Mouse (Mus musculus) layer of hippocampus, postnatal 10 days (tissue): ENCODE data around the gene Hist2h3c2. TPM values are rescaled to one million over a fixed set of nuclear protein-coding genes. Genes with fewer than 3 reads are reported as not detected.
A peak's percentile ranks its signal among the peaks of the same experiment; 100 is the strongest.
"Not testable (repeated sequence)": the region's sequence is repeated elsewhere in the genome, so short reads cannot be mapped to it uniquely, and the experiment has no call there.

Experiments
- DNase-seq, 2 experiments: peaks; one replicate each; pipeline ENCODE4 v3.0.0; 2021; ENCODE audit warnings: low spot score in 2 of 2
- total RNA-seq, 2 experiments: library from RNA; stranded (reverse); gene quantifications; 2 replicates each; pipeline ENCODE4 v1.2.3; 2021

Hist2h3c2 gene
- total RNA-seq, 2 experiments from 2014 or later = 18.2 to 19.1 TPM

- no peak for DNase-seq
Observed at GRCm38 (mm10) chr3:96236834-96237334, 2.0 kb downstream of the Hist2h3c2 start.

GRCm38 (mm10) chr3:96235836-96236235, 3.1 kb downstream of the Hist2h3c2 start:
- no peak for DNase-seq

GRCm38 (mm10) chr3:96234914-96235313, 4.0 kb downstream of the Hist2h3c2 start:
- no peak for DNase-seq

- DNase-seq = no peak
Observed at GRCm38 (mm10) chr3:96231758-96232120, 7.2 kb downstream of the Hist2h3c2 start.

- no peak for DNase-seq
Observed at GRCm38 (mm10) chr3:96230910-96231757, 7.8 kb downstream of the Hist2h3c2 start.

GRCm38 (mm10) chr3:96230404-96230803, 8.5 kb downstream of the Hist2h3c2 start:
- no peak for DNase-seq

- no peak for DNase-seq
Observed at GRCm38 (mm10) chr3:96228828-96229227, 10.1 kb downstream of the Hist2h3c2 start.

GRCm38 (mm10) chr3:96226695-96227648, 12.0 kb downstream of the Hist2h3c2 start:
- no peak for DNase-seq

GRCm38 (mm10) chr3:96225421-96225820, 13.5 kb downstream of the Hist2h3c2 start:
- DNase-seq = no peak

- DNase-seq = no peak
Observed at GRCm38 (mm10) chr3:96222774-96223173, 16.2 kb downstream of the Hist2h3c2 start.

- no peak for DNase-seq
Observed at GRCm38 (mm10) chr3:96221640-96222038, 17.3 kb downstream of the Hist2h3c2 start.

GRCm38 (mm10) chr3:96220765-96221639, 17.9 kb downstream of the Hist2h3c2 start, which contains the start of the genes Hist2h2ac and Hist2h2be:
TSS of gene Hist2h2ac (minus strand) at chr3:96220880.
TSS of gene Hist2h2be (plus strand) at chr3:96221119.
- peak; percentile 59 to 81 for DNase-seq

- DNase-seq = peak in 1 of 2 experiments; percentile 69
Observed at GRCm38 (mm10) chr3:96220131-96220764, 18.7 kb downstream of the Hist2h3c2 start.

- peak; percentile 73 to 82 for DNase-seq
Observed at GRCm38 (mm10) chr3:96219661-96220130, 19.2 kb downstream of the Hist2h3c2 start, which contains the start of the genes Bola1 and Hist2h2ab. TSS of gene Bola1 (minus strand) at chr3:96219709. TSS of gene Hist2h2ab (plus strand) at chr3:96219865.

- DNase-seq = no peak
Observed at GRCm38 (mm10) chr3:96219191-96219641, 19.7 kb downstream of the Hist2h3c2 start.

- no peak for DNase-seq
Observed at GRCm38 (mm10) chr3:96209242-96209641, 29.7 kb downstream of the Hist2h3c2 start.

- DNase-seq = no peak
Observed at GRCm38 (mm10) chr3:96207819-96208218, 31.1 kb downstream of the Hist2h3c2 start.

GRCm38 (mm10) chr3:96199731-96200130, 39.2 kb downstream of the Hist2h3c2 start:
- DNase-seq = no peak

- DNase-seq = not testable (repeated sequence)
Observed at GRCm38 (mm10) chr3:96198601-96199251, 40.2 kb downstream of the Hist2h3c2 start.
